In genomic region chr4:139289017-139289416, GRCm38 (mm10) we compare ENCODE assay signal across 8 mouse cellular contexts. TPM values are rescaled to one million over a fixed set of nuclear protein-coding genes. Genes with fewer than 3 reads are reported as not detected.
A peak's percentile ranks its signal among the peaks of the same experiment; 100 is the strongest.
DNase-seq lines count a peak whose midpoint lies in the region; ATAC-seq and TF ChIP-seq lines count a peak whose summit lies in the region.

No protein-coding gene starts in this region.

- H3K27ac ChIP-seq in lung, postnatal 0 days (ENCODE audit: low read length): no peak overlapping the region

- peaks cover 35% of the 10 kb centered on the region for H3K36me3 ChIP-seq in lung, postnatal 0 days (ENCODE audit: insufficient read depth, low read length)

- 0 out of 2 replicates have a peak, but pooled peaks cover 3% of the 10 kb centered on the region for H3K4me1 ChIP-seq in lung, postnatal 0 days (ENCODE audit: insufficient read depth, low read depth, low read length)

- no peaks in the 10 kb centered on the region for H3K27me3 ChIP-seq in lung, postnatal 0 days (replicated peaks; ENCODE audit: insufficient read depth, low read length)

- DNase-seq in adrenal gland, adult (ENCODE audit: inconsistent age in 2 of 2, low spot score in 1 of 2): peak; percentile 55 to 76
- DNase-seq in adrenal gland, postnatal 4 days (ENCODE audit: low spot score in 2 of 2): no peak
- DNase-seq in MN1 (ENCODE audit: low spot score): peak; percentile 82
- DNase-seq in layer of hippocampus, adult 8-10 months (ENCODE audit: low spot score in 2 of 2): peak; percentile 59 to 64
- peak; percentile 72 for DNase-seq in lung, postnatal 0 days (ENCODE audit: low spot score)
- DNase-seq in skeletal muscle tissue, adult 2 months (ENCODE audit: low read depth, low spot score): peak; percentile 78

- peak; percentile 85 for TF ChIP-seq CTCF in lung, postnatal 0 days (IDR thresholded peaks at IDR 0.05)

- no peak overlapping the region for H3K4me3 ChIP-seq in lung, postnatal 0 days (ENCODE audit: low read depth, low read length)

- no peak overlapping the region for H3K9ac ChIP-seq in lung, postnatal 0 days (replicated peaks; ENCODE audit: low read depth)

- peak; percentile 72 for ATAC-seq in common myeloid progenitor, adult 5-6 weeks (replicated peaks; ENCODE audit: low read depth, poor library complexity, severe bottlenecking)
- ATAC-seq in hematopoietic stem cell, adult 5-6 weeks (replicated peaks in 1 of 2; ENCODE audit: insufficient read depth in 1 of 2, low FRiP score in 2 of 2, low TSS enrichment in 1 of 2, low read depth in 1 of 2, poor library complexity in 2 of 2, severe bottlenecking in 2 of 2): peak; percentile 36 to 55; a peak in 1 of 4 replicates
- peak; percentile 43 for ATAC-seq in lung, postnatal 0 days

- no peak for TF ChIP-seq EP300 in lung, postnatal 0 days (IDR thresholded peaks at IDR 0.05)

- WGBS in lung, postnatal 0 days: 68% methylated on average over 10 of the region's 10 CpGs

- no peaks in the 10 kb centered on the region for H3K9me3 ChIP-seq in lung, postnatal 0 days (ENCODE audit: low read length)

- H3K4me2 ChIP-seq in lung, postnatal 0 days (replicated peaks; ENCODE audit: low read depth, low read length): no peak overlapping the region

RNA-seq across cellular contexts. Expression of gene Pqlc2, which starts 21.5 kb away (rescaled TPM):
- total RNA-seq in adrenal gland, postnatal 4 days (2021): 10 to 100 TPM in 1 of 2 experiments, 1 to 10 TPM in 1; 9.8 to 10.6 TPM
- 2.6 and 3.6 TPM in 2 replicates for total RNA-seq in common myeloid progenitor, adult 5-6 weeks (2017)
- 0.94 TPM in 1 of 2 replicates, not detected in the other for total RNA-seq in hematopoietic stem cell, adult 5-6 weeks (2017)
- 10 to 100 TPM; 13.0 to 17.7 (median 16.4) TPM for total RNA-seq in layer of hippocampus, adult 8-10 months (2022)
- 14.4 and 17.4 TPM in 2 replicates for polyA plus RNA-seq in lung, postnatal 0 days (2015; fragmentation: Nextera tagmentation; extraction: Ambion mirVana)

RNA-seq across cellular contexts. Expression of gene Akr7a5, which starts 21.5 kb away (rescaled TPM):
- 10 to 100 TPM; 63.6 to 67.5 TPM for total RNA-seq in adrenal gland, postnatal 4 days (2021)
- total RNA-seq in common myeloid progenitor, adult 5-6 weeks (2017): 10.6 and 12.4 TPM in 2 replicates
- 7.9 and 16.1 TPM in 2 replicates for total RNA-seq in hematopoietic stem cell, adult 5-6 weeks (2017)
- total RNA-seq in layer of hippocampus, adult 8-10 months (2022): 10 to 100 TPM; 25.5 to 34.0 (median 30.5) TPM
- 60.0 and 61.4 TPM in 2 replicates for polyA plus RNA-seq in lung, postnatal 0 days (2015; fragmentation: Nextera tagmentation; extraction: Ambion mirVana)

Comparison
In these comparisons a context has a peak if more than half of its experiments do, and no peak if none do; other contexts are left out.
1. DNase-seq: peak in adrenal gland, adult (2 of 2), MN1 (single experiment), layer of hippocampus, adult 8-10 months (2 of 2), lung, postnatal 0 days (single experiment) and skeletal muscle tissue, adult 2 months (single experiment); none in adrenal gland, postnatal 4 days (0 of 2).
2. Peak in every context shown above with its lines, with median percentiles within 50 percentile points of each other: ATAC-seq.